Mouse (Mus musculus) cerebellum, postnatal 25 days (tissue): Measurements from ENCODE around the gene Ankrd13a.

Experiments
- DNase-seq, 2 experiments: peaks; one replicate each; pipeline ENCODE4 v3.0.0; 2021; ENCODE audit warnings: mixed read lengths in 2 of 2

The Ankrd13a gene

DNA sequence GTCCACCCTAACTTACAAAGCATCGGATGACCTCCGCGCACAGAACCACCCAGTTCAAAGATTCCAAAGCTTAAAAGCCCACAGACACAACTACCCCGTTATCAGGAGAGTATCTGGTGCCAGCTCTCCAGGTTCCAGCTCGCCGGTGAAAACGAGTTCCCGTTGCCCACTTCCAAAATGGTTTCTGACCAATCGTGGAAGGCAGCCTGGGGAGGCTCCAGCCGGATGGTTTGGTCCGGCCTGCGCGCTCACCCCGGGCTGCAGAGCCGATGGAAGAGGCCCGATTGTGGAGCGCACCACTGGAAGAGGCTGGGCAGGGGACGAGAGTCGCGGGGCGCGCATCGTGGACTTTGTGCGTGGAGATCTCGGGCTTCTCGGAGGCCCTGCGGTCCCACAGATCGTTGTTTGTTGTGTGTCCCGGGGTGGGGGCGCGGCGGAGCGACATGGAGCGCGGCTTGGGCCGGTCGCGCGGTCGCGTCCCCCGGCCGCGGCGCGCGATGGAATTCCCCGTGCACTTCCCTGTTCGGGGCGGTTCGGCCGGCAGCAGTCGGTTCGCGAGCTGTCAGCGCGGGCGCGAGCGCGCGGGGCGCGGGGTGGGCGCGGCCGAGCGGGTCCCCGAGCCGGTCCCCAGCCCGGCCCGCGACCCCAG, at the start of gene Ankrd13a:
Gene Ankrd13a (plus strand): TSS at position 275 of the 649 bp plus-strand sequence.
- peak; percentile 94 to 95 for DNase-seq

DNA sequence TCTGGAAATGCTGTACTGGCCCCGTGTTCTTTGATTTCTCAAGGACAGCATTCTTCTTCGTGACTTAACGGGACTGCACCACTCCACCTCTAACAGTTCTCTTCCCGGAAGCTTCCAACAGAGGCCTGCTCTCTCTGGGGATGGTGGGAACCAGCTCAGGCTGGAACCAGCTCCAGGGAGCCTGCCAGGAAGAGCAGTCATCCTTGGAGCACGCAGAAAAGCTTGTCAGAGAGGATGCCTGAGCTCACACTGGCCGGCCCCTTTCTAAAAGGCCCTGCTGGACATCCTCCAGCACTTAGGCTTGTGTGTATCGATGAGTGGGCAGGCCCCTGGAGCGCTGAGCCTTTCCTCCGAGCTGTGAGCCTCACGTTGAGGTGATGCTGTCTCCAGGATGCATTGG, 46.3 kb upstream of the Ankrd13a start:
- DNase-seq = peak; percentile 29 to 30

DNA sequence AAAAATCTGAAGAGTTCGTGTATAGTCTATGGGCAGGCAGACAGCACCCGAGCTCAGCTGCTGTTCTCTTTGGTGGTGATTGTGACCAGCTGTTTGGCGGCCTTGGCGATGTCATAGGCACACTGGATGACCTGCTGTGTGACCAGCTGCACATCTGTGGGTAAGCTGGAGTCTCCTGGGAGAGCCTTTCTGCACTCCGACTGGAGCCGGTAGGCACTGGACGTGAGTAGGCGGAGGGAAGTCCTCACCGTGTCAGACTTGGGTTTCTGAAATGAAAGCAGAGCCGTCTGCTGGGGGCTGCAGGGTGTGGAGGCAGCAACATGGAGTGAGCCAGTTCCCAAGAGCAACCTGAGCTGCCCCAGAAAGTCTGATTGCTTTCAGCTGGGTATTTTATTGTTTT, 44.3 kb upstream of the Ankrd13a start:
- DNase-seq = no peak

DNA sequence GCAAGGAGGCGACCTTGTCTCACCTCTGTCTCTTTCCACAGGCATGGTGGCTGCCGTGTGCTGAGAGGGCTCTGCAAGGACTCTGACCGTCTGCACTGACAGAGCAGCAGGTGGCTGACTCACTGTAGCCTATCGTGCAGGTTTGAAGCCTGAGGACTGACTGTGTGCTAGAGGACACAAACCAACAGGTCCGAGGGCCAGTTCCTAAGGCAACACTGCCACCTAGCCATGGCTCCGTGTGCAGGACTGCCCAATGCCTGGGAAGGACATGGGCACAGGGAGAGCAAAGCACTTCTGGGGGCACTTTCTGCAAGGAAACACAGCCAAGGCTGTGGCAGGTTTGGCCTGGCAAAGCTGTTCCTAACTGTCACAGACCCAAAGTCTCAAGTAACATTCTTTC, 43.0 kb upstream of the Ankrd13a start:
- DNase-seq = peak in 1 of 2 experiments; percentile 33

DNA sequence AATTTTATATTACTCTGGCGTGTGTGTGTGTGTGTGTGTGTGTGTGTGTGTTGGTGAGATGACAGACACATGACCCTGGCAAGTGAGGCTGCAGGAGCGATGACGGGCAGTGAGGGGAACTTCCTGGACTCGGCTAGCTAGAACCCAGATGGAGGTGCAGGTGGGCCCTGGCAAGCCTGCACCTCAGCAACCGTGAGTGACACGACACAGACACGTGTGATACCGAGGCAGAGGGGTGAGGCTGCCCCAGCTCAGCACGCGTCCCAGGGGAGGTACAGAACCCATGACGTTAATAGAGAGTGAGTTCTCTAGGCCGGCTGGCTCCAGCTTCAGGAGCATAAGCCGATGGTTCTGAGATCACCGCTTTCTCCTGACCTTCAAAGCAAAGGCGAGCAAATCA, 42.5 kb upstream of the Ankrd13a start:
- DNase-seq = peak; percentile 49 to 61

DNA sequence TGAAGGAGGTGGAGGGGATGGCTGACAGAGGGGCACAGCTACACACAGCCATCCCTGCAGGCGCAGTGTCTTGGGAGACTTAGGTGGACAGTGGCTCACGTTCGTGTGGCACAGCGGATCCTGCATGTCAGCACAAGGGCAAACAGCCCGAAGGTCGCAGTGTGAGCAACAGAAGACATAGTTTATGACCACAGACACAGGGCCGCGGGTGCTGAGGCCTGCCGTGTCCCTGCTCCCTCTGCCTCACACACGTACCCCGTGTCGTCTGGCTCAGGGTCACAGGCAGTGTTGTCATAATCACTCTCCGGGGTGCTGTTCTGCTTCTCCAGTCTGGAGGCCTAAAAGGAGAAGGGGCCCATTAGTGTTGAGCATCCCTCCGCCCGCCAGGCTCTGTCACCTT, 40.9 kb upstream of the Ankrd13a start:
- no peak for DNase-seq

DNA sequence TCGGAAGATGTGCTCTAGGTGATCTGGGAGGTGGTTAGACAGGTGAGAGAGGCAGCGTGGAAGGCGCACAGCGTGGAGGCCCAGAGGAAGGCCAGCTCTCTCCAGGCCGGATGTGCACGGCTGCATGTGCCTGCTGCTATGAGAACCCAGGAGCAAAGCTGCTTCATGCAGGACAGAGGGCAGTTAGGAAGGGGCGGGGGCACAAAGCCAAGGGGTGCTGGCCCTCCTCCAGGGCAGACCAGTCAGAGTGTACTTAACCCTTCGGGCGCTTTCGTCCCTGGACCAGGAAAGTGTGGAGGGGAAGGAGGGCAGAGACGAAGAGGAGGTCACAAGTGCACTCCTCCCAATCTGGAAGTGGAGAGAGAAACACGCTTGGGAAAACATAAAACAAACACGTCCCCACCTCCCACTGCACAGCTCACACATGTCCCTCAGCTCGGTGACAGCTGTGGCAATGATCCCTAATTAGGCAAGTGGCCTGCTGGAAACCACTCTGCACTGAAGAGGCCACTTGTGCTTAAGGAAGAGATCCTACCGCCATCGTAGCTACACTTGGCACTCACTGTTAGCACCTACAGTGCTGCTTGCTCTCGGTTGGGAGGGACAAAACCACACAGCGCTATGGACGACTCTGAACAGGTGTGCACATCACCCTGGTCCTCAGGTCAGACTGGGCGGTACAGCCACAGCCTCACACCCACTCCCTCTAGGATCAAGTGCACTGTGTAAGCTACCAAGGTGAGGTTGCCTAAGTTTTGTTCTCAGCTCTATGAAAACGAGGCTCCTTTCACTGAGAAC, 37.2 kb upstream of the Ankrd13a start:
- DNase-seq = peak; percentile 59 to 74

DNA sequence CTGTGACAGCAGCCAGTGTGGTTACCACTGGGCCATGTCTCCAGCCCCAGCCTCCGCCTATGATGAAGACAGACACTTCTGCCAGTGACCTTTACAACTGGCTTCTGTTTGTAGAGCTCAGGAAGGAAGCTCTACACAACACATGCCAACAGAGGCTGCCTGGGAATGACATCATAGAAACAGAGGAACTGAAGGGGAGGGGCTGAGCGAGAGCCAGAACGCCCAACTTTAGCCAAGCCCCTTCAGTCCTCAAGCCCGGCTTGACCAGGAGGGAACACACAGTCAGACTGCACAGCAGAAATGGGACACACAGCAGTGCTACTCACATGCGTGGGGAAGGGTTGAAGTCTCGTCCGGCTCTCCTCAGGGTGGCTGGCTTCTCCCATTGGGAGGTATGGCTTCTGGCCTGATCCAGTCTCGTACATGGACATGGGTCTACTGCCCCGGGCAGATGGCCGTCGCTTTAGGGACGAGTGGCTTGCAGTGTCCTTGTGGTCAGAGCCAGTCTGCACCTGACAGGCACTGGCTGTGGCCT, 35.7 kb upstream of the Ankrd13a start:
- peak; percentile 71 to 76 for DNase-seq

DNA sequence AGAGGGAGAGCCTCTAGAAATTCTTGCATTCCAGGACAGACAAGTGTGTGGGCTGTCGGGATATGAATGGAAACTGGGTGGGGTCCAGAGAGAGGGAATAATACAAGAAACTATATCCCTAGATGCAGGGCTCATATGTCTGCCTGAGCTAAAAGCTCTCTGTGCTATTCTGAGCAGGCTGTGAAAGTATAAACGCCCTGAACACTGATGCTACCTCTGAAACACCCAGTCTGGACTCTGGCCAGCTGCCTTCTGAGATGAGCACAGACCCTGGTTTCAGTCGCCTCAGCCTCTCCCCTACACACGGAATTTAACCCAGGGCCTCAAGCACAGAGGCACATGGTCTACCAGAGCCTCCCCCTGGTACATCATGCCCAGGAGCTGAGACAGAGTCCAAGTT, 33.9 kb upstream of the Ankrd13a start:
- DNase-seq = peak in 1 of 2 experiments; percentile 58

DNA sequence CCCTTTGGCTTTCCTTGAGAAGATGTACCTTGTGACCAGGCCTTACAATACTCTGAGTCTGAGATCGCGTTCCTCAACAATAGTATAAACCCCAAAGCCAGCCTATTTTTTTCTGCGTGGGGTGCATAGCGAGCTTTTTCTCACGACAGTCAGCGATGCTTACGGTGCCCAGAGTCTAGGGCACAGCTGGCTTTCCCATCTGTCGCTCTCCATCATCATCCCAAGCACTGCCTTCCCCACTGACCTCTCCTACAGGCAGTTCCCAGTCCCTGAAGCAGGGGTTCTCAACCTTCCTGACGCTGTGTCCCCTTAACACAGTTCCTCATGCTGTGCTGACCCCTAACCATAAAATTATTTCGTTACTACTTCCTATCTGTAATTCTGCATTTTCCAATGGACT, 31.9 kb upstream of the Ankrd13a start:
- no peak for DNase-seq

DNA sequence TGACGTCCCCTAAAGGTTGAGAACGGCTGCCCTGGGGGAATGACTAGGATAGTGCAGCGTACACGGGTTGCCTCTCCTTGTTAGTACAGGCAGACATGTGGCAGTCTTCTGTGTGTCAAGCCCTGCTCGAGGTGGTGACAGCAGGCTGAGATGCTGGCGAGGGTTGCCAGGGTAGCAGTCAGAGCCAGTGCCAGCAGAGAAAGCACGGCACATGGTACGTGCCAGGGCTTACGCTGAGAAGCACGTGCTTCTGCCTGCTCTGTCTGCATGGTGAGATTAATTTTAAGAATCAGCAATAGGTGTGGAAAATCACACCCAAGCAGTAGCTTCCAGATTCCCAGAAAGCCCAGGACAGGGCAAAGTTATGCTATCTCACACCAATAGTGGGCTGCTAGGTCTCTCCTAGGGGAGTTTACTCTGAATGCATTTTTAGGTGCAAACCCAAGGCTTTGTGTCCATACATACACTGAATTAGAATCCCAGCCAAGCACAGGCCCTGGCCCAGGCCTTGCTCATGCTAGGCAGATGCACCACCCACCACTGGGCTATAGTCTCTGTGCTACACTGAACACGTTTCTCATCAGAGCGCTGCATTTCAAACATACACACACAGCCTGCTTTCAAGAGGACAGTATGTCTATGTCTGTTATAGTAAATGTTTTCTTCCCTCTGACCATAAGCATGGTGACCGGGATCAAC, 31.3 kb upstream of the Ankrd13a start:
- peak; percentile 72 to 80 for DNase-seq

DNA sequence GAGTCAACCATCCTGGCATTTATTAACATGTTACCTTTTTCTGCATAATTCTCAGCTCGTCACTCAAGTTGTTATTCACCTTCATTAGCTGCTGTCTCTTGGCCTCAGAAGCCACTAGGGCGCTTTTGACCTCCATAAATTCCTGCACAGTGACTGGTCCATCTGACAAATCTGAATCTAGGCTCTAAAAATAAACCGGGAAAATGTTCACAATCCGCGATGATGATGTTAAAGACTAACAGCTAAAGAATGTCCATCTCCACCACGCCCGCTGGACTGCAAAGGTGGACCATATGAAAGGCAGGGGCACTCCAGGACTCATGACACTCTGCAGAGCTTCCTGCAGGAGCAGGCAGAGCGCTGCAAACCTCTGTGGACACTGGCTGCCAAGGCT, 30.8 kb upstream of the Ankrd13a start:
- DNase-seq = no peak

DNA sequence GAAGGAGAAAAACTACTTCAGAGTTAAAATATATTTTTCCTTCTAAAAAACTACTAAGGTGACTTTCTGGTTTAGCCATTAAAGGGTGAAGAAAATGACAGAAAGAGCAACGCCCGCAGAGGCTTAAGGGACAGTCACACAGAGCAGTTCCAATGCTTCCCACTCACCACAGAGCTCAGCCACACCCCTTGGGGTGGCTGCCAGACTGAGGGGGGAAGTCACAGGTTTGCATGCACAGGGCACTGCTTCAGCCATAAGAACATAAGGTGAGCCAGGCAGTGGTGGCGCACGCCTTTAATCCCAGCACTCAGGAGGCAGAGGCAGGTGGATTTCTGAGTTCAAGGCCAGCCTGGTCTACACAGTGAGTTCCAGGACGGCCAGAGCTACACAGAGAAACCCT, 28.9 kb upstream of the Ankrd13a start:
- DNase-seq = peak; percentile 64 to 77

DNA sequence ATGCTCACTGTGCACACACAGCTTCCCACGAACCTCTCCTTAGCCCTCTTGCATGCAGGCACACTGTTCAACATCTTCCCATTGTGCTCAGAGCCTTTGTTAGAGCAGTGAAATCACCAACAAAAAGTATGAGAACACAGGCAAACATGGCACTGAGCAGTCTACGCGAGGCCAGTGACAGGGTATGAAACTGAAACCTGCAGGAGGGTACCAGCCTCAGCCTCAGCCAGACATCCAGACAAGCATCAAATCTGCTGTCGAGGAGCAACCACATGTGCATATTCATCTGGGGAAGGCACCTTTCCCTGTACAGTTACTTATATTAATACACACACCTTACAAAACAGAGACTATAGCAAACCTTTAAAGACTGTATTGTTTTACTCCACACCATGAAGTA, 27.6 kb upstream of the Ankrd13a start:
- no peak for DNase-seq

DNA sequence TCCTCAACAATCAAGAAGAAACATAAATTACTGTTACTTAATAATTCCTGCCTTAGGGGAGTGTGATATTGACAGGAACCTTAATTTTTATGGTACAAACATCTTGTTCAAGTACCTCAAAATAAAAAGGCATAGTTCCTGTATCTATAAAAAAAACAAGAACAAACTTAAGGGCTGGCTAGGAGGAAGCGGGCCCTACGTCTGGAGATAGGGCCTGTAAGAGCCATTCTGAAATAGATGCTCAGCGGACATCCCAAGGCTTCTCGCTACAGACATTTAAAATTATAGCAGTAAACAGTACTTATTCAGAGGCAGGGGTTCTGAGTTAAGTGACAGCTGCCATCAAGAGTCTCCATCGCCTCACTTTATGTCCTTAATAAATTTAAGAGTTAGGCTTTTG, 27.0 kb upstream of the Ankrd13a start:
- DNase-seq = no peak

DNA sequence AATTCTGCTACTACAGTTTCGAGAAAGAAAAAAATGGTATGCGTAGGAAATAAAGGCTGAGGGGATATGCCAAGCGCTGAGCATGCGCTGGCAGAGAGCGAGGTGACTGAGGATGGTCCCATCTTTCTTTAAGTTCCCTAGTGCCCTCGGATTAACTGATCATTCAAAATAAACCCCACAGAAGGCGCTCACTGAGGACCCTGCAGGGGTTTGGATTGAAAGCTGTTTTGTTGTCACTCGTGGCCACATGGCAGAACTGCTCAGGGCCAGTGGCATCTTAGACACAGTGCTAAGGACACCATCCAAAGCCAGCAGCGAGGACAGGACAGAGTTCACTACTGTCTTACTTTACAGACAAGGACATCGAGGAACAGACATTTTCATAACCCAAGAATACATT, 24.2 kb upstream of the Ankrd13a start:
- DNase-seq = peak in 1 of 2 experiments; percentile 47

DNA sequence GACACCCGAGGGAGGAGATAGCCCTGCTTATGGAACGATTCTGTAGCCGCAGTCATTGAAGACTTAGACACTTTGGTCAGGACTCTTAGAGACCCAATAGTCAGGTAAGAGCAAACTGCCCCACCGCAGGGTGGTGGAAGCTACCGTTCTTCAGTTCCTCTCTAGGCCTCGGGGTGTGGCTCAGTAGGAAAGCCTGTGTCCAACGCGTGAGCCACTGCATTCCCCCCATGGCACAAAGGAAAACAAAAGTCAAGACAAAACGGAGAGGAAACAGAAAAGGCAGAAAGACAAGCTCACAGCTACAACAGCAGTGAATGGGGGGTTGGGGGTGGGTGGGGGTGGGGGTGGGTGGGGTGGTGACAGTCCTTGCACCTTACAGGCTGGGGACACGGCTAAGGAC, 22.1 kb upstream of the Ankrd13a start:
- peak in 1 of 2 experiments; percentile 28 for DNase-seq

DNA sequence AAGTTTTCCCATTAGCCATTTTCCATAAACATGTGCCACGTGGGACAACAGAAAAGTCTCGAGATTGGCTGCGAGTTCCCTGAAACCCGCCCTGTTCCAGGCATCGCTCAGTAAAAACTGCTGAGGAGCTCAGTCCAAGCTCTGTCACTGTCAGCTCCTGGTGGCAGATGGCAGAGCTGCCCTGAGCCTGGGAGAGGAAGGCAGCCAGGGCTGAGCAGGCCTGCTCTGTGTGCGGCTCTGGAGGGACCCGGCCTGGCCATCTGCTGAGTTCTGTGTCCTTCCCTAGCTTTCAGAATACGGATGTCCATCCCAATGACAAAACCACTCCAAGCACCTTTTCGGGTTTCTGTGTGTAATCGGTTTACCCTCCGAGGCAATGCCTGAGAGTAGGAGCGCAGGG, 21.1 kb upstream of the Ankrd13a start:
- DNase-seq = peak; percentile 95

DNA sequence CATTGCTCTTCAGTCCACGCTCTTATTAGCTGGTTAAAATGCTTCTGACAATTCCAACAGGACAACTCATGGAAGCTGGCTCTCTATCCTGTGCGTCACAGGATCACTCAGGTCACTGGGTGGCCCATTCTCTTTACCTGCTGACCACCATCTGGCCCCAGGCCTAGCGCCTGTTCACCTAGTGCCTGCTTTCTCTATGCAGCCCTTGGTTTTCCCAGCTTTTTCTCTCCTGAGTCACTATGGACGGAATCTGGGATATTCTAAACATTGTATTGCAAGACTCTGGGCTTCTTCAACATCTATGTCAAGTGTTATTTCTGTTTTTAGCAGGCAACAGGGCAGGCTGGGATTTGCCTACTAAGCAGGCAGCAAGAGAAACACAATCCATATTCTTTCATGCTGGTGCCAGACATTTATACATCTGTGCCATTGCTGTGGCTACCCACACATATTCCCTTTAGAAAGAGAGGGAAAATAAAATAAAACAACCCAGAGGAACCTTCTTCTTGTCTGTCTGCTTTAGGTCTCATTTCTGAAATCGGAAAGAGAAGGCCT, 14.9 kb upstream of the Ankrd13a start:
- peak in 1 of 2 experiments; percentile 42 for DNase-seq

DNA sequence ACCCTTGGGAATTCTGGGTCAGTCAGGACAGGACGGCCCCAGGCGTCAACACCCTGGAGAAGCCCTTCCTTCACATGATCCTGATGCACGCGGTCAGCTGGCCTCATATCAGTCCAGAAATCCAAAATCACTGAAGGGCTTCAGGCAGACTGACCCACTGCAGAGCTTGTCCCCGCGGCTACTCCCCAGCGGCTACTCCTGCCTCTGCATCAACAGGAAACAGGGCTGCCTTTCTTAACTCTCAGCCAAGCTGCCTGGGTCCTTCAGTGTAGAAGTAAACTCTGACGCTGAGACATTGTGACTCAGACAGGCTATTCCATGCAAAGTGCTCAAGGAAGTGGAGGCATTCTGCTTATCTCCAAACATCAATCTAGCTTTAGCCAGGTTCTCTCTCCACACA, 12.5 kb upstream of the Ankrd13a start:
- DNase-seq = no peak

DNA sequence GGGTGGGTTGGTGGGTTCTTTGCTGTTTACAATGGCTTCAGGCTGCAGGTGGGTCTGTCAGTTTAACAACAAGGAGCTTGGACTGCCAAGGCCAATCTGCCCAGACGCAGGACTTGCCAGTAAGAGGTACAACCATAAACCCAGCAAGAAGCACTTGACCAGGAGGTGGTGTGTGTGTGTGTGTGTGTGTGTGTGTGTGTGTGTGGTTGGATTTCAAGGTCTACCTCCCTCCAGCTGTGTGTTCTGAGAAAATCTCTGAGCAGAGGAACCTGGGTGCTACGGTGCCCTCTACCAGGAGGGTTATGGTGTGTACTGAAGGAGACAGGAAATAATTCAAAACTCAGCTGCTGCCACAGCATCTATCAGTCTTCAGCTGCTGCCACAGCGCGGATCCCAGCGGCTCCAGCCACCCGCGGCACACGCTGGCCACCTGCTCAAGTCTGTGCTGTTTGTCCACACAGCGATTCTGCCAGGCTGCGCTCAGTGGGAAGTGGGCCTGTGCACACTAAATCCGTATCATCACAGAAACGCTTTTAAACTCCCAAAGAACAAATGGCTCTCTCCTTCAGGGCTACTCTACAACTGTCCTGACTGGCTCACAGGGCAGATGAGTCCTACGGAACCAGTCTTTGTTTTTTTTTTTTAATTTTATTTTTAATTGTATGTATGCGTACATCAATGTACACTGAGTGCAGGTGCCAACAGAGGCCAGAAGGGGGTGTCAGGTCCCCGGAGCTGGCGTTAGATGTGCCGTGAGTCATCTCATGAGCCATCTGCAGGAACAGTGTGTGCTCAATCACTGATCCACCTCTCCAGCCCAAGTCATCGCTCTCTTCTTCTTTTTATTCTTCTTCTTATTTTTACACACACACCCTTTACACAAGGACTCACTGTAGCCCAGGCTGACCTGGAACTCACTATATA, 9.4 kb upstream of the Ankrd13a start:
- DNase-seq = peak; percentile 84 to 88

DNA sequence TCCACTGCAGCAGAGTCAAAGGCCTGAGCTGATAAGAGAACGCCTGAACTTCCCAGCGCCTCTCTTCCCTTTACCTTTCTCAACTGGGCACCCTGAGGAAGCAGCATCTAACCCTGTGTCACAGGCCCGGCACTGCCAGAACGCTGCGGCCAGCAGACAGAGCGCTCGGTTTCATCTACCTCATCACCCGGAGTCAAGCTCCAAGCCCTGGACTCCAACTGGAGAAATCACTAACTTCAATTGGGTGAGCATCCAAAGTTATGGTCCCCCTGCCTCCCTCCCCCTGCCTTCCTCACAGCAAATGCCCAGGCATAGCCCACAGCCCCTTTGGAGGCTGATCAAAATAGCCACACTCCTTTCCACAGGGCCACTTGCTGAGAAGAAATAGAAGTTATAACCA, 7.8 kb upstream of the Ankrd13a start:
- DNase-seq = peak; percentile 58 to 59
